Mouse (Mus musculus) kidney, postnatal 14 days (tissue): ENCODE measurements around the gene Cbx7.
"Not testable (repeated sequence)": the region's sequence is repeated elsewhere in the genome, so short reads cannot be mapped to it uniquely, and the experiment has no call there.

Source experiments
- DNase-seq: peaks from one replicate; pipeline ENCODE4 v3.0.0; 2022; ENCODE audit warnings: mixed read lengths

Cbx7 gene

DNA sequence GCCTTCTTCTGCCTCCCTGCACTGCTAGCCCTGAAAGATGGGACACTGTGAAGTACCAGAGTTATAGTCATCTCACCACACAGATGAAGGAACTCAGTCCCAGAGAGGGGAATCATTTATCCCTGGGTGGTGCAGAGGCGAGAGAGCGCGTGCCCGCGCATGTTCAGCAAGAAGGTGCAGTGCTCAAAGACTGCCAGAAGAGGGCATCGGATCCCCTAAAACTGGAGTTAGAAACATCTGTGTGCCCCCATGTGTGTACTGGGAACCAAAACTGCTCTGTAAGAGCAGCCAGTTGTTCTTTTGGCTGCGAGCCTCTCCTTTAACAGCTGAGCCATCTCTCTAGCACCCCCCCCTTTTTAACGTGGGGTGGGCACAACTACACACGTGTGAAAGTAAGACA, 24.1 kb downstream of the Cbx7 start:
- DNase-seq = peak; percentile 38

GRCm38 (mm10) chr15:79946022-79946421, 24.9 kb downstream of the Cbx7 start:
- peak; percentile 91 for DNase-seq

DNA sequence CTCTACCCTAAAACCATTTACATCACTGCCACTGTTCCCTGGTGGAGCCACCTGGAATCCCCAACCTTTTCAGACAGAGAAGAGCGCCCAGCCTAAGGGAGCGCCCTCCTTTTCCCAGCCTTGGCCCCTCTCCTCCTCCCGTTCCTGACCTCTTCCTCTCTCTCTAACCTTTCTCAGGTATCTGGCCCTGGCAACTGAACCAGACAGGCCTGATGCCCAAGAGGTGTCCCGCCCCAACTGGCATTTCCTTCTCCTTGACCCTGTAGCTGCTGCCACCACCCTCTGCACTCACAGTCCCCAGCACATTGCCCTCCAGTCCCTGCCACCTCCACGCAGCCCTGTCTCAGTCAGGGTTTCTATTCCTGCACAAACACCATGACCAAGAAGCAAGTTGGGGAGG, 26.0 kb downstream of the Cbx7 start:
- no peak for DNase-seq

- DNase-seq = no peak
Observed at GRCm38 (mm10) chr15:79943584-79943983, 27.3 kb downstream of the Cbx7 start.

DNA sequence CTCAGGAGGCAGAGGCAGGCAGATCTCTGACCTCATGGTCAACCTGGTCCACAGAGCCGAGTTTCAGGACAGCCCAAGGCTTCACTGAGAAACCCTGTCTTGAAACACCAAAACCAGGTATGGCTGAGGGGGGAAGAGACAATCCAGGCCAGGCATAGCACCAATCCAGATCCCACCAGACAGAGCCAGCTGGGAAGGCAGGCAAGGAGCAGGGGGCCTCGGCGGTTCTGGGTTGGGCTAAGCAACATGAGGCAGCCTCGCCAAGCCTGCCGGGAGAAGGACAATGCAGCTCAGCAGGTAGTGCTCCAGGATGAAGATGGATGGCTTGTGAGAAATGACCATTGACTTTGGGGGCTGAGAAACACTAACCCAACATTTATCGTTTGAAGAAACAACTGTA, 28.4 kb downstream of the Cbx7 start:
- no peak for DNase-seq

GRCm38 (mm10) chr15:79940932-79941331, 30.0 kb downstream of the Cbx7 start:
- DNase-seq = peak; percentile 41

- DNase-seq = no peak
Observed at GRCm38 (mm10) chr15:79939913-79940312, 31.0 kb downstream of the Cbx7 start.

GRCm38 (mm10) chr15:79939501-79939900, 31.4 kb downstream of the Cbx7 start:
- not testable (repeated sequence) for DNase-seq

DNA sequence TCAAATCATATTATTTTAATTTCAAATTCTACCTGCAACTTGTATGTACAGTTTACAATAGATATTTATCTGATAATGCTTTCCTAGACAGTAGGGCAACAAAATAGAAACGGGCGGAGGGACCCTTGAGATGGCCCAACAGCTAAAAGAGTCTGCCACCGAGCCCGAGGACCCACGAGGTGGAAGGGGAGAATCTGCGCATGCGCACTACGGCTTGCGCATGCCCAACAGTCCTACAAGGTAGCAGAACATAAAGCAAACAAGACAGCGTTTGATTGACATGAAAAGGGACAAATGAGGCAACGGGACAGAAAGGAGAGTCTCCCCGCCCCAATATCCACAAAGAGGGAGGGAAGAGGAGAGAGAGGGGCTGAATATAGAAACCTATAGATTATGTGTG, 31.9 kb downstream of the Cbx7 start:
- no peak for DNase-seq

DNA sequence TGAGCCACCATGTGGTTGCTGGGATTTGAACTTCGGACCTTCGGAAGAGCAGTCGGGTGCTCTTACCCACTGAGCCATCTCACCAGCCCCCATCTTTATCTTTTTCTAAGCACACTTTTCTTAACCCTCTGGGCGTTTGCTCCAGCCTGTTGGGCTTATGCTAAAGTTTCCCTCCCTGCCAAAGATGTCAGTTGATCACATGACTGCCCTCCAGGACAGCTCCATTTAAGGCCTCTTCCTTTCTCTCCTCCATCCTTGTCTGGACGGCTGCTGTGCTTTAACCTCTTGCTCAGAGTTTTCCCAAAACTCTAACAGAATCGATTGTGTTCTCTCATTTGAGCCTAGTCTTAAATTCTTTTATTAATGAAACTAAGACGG, 34.6 kb downstream of the Cbx7 start:
- no peak for DNase-seq

GRCm38 (mm10) chr15:79935654-79936373, 35.1 kb downstream of the Cbx7 start:
- DNase-seq = no peak

- DNase-seq = no peak
Observed at GRCm38 (mm10) chr15:79934776-79935175, 36.1 kb downstream of the Cbx7 start.

DNA sequence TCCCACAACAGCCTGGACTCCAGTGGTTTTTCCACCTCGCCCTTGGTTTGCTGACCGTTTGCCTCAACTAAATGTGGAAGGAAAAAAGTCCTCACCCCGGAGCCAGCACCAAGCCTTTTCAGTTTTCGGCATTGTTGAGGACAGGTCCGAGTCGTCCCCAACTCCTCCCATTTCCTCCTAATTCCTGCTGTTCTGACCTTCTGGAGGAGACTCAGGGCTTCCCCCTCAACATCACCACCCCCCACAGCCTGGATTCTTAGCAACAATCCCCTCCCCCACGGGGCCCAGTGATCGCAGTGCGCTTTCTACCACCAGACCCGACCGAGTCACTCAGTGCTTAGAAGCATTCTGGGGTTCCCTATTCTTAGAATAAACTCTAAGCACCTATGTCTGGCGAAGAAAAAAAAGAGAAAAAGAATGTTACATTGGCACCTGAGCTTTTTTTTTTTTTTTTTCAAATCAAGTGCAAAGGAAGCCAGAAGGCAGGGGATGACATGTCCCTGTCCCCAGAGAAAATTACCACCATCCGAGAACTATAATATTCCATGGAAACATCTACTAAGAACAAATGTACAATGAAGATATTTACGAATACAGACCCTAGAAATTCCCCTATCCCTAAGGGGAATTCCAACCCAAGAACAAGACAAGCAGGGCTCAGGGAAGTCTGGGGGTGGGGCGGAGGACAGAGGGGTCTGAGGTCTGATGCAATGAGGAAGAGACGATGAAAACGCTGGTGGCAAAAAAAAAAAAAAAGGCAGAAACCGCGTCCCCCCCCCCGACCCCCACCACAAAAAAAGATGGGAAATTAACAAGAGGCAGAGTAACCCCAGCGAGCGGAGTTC, 37.0 kb downstream of the Cbx7 start:
- DNase-seq = no peak

GRCm38 (mm10) chr15:79933052-79933669, 37.8 kb downstream of the Cbx7 start:
- DNase-seq = no peak

- peak; percentile 95 for DNase-seq
Observed at GRCm38 (mm10) chr15:79932323-79932987, 38.5 kb downstream of the Cbx7 start.

- peak; percentile 40 for DNase-seq
Observed at GRCm38 (mm10) chr15:79931496-79932141, 39.3 kb downstream of the Cbx7 start.

DNA sequence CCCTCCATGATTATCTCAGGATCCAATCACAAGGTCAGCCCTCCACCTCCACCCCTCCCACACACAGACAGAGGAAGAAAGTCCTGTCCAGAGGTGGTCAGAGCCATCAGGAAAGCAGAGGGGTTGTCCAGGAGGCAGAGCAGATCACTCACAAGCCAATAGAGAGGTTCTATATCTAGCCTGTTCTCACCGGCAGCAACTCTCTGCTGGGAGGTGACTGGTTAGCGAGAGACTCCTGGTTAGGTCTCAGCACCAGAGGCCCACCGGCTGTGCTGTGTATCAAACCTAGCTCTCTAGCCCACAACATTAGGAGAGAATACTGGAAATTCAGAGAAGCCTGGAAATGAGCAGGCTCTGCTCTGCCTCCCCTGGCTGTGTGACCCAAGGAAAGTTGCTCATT, 41.2 kb downstream of the Cbx7 start:
- DNase-seq = no peak

- DNase-seq = no peak
Observed at GRCm38 (mm10) chr15:79928736-79929135, 42.2 kb downstream of the Cbx7 start.

- DNase-seq = no peak
Observed at GRCm38 (mm10) chr15:79928316-79928715, 42.6 kb downstream of the Cbx7 start.

GRCm38 (mm10) chr15:79927637-79928122, 43.2 kb downstream of the Cbx7 start:
- peak; percentile 97 for DNase-seq

GRCm38 (mm10) chr15:79926856-79927416, 44.0 kb downstream of the Cbx7 start:
- no peak for DNase-seq

GRCm38 (mm10) chr15:79919787-79920186, 51.1 kb downstream of the Cbx7 start:
- DNase-seq = no peak
